Mouse (Mus musculus) kidney, postnatal 14 days (tissue): ENCODE results near the gene Lrrc31.
"Not testable (repeated sequence)": the region's sequence is repeated elsewhere in the genome, so short reads cannot be mapped to it uniquely, and the experiment has no call there.

Experiments used
- DNase-seq: peaks from one replicate; pipeline ENCODE4 v3.0.0; 2022; ENCODE audit warnings: mixed read lengths

The Lrrc31 gene

DNA sequence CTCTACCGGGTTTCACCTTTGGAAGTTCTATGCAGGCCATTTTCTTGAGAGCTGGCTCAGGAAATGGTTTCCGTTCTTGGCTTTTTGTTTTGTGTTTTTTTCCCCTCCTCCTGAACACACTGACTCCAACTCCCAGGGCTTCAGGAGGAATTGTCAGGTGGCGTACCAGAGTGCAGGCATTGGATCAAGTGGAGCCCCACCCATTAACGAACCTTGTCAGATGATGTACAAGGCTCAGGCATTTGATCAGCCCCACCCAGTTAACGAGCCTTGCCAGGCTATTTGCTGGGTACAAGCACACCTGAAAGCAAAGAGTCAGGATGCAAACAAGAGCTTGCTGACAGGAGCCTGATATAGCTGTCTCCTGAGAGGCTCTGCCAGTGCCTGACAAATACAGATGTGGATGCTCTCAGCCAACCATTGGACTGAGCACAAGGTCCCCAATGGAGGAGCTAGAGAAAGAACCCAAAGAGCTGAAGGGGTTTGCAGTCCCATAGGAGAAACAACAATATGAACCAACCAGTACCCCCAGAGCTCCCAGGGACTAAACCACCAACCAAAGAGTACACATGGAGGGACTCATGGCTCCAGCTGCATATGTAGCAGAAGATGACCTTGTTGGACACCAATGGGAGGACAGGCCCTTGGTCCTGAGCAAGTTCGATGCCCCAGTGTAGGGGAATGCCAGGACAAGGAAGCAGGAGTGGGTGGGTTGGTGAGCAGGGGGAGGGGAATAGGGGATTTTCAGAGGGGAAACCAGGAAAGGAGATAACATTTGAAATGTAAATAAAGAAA is at the start of gene Lrrc31:
Gene Lrrc31, minus strand, starts transcription at position 133 of the 795 bp plus-strand sequence.
- not testable (repeated sequence) for DNase-seq

DNA sequence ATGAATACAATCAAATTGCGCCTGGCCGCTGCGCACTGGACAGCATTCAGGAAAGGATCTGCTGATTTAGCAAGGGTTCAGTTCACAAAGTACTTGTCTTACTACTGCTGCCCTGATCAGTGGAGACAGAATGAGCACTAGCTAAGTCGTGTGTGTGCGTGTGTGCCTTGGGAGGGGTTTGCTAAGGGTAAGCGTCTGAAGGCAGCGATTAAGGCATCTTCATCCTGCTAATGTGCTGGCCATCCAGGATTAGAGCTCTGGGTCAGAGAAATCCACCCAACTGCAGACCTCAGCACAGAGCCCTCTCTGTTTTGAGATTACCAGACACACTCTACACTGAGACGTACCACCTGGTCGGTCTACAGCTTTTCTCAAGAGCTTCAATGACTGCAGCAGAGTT is 48.7 kb upstream of the Lrrc31 start:
- DNase-seq: no peak

- DNase-seq: no peak
Observed at GRCm38 (mm10) chr3:30746006-30746405, 46.4 kb upstream of the Lrrc31 start, which contains the start of gene Samd7. Gene Samd7 (plus strand): TSS chr3:30746293.

- DNase-seq: no peak
Observed at GRCm38 (mm10) chr3:30742891-30743290, 43.2 kb upstream of the Lrrc31 start.

GRCm38 (mm10) chr3:30741306-30741705 is 41.7 kb upstream of the Lrrc31 start:
- DNase-seq: peak; percentile 75

DNA sequence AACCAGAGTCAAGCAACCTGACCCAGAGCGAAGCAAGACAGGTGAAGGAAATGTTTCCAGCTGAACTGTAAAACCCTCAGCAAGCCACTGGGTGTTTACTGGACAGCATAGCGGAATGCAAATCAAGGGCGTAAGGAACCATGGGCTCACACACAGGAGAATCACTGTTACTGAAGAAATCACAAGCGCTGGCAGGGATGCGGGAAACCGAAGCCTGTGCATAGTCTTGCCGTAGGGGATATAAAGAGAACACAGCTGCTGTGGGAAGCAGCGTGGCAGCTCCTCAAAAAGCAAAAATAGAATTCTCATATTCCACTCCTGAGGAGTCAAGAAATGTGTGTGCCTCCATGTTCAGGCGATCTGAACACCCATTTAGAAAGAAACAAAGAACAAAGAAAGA is 37.2 kb upstream of the Lrrc31 start:
- no peak for DNase-seq

DNA sequence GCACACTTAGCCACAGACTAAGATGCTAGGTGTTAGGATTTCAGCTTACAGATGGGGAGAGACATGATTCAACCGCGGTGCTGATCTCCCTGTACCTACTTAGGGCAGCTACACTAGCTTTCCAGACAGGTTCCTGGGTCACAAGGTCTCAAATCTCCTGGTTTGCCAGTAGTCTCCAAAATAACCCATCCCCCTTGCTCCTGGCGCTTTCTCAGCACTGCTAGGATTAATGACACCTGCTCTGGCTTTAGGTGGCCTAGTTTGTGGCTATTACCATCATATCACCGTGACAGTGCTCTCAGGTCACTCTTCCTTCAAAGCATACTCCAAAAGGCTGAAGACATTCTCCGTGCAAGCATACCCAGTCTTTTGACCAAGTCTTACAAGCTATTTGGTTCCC is 29.4 kb upstream of the Lrrc31 start:
- no peak for DNase-seq

- DNase-seq: no peak
Observed at GRCm38 (mm10) chr3:30727209-30727608, 27.6 kb upstream of the Lrrc31 start.

GRCm38 (mm10) chr3:30725514-30725913 is 25.9 kb upstream of the Lrrc31 start:
- DNase-seq: peak; percentile 21

DNA sequence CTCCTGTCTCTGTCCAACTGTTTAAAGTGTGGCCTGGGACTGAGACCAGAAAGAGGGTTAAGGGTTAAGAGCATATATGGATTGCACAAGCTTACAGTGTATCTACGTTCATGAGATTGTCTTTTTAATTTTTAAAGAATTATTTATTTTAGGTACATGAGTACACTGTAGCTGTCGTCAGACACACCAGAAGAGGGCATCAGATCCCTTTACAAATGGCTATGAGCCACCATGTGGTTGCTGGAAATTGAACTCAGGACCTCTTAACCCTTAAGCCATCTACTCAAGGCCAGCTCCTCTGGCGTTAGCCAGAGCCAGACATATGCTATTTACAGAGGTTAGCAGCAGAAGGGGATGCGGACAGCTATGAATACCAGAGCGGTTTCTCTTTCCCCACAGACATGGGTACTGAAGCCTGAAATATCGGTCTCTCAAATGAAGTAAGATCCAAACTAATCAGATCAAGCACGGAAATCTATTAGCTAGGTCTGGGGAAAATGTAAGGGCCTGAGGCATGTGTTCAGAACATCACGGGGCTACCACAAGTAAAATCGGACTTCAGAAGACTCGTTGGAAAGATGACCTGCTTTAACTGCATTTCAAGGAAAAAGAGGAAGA is 25.3 kb upstream of the Lrrc31 start:
- DNase-seq: no peak

DNA sequence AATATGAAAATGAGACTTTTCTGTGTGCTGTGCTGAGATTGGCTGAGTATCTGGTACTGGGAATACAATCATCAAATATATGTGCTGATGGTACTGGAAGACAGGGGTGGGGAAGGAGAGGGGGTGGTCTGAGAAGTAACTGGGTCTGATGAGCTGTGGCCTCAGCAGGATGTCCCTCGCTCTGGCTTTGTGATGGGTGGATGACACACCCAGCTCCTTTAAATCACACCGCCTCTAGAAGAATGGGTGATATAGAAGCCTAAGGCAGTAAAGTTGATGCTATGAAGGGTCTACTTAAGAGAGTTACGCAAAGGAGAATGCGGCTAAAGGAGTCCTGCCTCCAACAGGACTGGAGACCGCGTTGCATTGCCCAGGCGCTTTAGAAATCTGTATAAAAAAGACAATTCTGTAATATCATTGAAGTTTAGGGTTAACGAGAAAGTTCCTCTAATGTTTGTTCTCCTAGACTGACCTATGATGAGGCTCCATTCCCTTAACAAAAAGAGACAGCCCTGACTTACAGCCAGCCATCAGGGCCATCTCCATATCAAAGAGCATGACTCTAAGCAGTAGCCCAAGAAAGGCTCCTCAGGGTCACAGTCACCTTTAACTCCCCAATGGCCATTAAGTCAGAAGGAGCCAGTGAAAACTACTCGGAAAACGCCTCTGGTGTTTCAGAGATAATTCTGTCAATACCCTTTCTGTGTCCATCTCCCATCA is 24.6 kb upstream of the Lrrc31 start:
- no peak for DNase-seq

- peak; percentile 25 for DNase-seq
Observed at GRCm38 (mm10) chr3:30723179-30723578, 23.5 kb upstream of the Lrrc31 start.

DNA sequence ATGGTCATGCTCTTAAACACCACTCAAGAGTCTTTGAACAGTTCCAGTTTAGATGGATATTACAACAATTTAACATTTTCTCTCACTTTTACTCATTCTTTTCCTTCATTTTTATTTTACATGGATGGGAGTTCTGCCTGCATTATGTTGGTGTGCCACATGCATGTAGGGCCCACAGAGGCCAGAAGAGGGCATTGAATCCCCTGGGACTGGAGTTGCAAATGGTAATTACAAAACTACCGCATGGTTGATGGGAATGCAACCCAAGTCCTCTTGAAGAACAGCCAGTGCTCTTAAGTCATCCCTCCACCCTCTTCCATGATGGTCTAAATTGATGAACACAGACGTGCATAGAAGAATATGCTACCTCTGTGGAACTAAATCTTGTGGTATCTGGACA is 22.8 kb upstream of the Lrrc31 start:
- DNase-seq: no peak

GRCm38 (mm10) chr3:30722036-30722435 is 22.4 kb upstream of the Lrrc31 start:
- no peak for DNase-seq

- DNase-seq: no peak
Observed at GRCm38 (mm10) chr3:30718649-30719048, 19.0 kb upstream of the Lrrc31 start.

DNA sequence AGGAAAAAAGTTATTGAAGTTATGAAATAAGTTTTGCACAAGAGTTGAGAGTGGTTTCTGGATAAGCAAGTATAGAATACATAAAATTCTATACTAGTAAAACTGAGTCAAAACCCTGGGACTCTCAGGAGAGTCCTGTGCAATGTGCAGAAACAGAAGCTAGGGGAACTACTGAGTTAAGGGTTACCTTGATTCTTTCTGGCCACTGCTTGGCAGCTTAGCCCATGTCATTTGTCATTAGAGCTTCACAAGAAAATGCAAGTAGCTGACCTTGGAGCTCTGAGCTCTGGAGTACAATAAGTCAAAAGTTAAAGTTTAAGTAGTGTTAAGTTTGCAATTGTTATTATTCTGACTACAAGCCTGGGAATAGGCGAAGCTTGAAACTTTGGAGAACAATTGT is 13.7 kb upstream of the Lrrc31 start:
- peak; percentile 23 for DNase-seq

DNA sequence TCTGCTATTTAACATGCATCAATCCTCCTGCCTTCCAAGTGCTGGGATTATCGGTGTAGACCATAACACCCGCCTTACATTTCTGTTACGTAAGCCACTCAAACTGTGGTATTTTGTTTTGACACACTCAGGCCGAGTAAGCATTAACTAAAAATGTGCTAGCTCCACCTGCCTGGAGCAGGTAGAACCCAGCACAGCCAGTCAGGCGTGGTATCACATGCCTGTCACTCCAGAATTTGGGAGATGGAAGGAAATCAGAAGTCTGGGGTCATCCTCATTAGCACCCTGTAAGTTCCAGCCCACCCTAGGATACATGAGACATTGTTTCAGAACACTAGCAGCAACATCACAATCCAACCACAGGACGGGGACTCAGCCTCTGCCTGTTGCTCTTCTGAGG is 10.5 kb upstream of the Lrrc31 start:
- peak; percentile 22 for DNase-seq

- no peak for DNase-seq
Observed at GRCm38 (mm10) chr3:30706614-30707276, 7.1 kb upstream of the Lrrc31 start.

- no peak for DNase-seq
Observed at GRCm38 (mm10) chr3:30705977-30706376, 6.3 kb upstream of the Lrrc31 start.

- DNase-seq: no peak
Observed at GRCm38 (mm10) chr3:30697891-30698290, 1.8 kb downstream of the Lrrc31 start.

- DNase-seq: peak; percentile 87
Observed at GRCm38 (mm10) chr3:30696346-30696745, 3.3 kb downstream of the Lrrc31 start.

GRCm38 (mm10) chr3:30695661-30696060 is 4.0 kb downstream of the Lrrc31 start:
- DNase-seq: no peak

- no peak for DNase-seq
Observed at GRCm38 (mm10) chr3:30690976-30691375, 8.7 kb downstream of the Lrrc31 start.
